Mouse (Mus musculus) adipose tissue, adult 10 weeks (tissue): ENCODE data around the gene Alpk1. TPM values are rescaled to one million over a fixed set of nuclear protein-coding genes. Genes with fewer than 3 reads are reported as not detected.

Experiments used
- polyA plus RNA-seq: library from polyadenylated mRNA; stranded (reverse); fragments of 350-450 nt; fragmentation: Illumina TruSeq; extraction: RNeasy Lipid Tissue Mini Kit (QIAGEN cat#74804); gene quantifications from one replicate; pipeline ENCODE4 v1.2.3, GENCODE M21; 2014; ENCODE audit warnings: low read depth, low replicate concordance

Gene Alpk1
- polyA plus RNA-seq = 5.2 TPM

DNA sequence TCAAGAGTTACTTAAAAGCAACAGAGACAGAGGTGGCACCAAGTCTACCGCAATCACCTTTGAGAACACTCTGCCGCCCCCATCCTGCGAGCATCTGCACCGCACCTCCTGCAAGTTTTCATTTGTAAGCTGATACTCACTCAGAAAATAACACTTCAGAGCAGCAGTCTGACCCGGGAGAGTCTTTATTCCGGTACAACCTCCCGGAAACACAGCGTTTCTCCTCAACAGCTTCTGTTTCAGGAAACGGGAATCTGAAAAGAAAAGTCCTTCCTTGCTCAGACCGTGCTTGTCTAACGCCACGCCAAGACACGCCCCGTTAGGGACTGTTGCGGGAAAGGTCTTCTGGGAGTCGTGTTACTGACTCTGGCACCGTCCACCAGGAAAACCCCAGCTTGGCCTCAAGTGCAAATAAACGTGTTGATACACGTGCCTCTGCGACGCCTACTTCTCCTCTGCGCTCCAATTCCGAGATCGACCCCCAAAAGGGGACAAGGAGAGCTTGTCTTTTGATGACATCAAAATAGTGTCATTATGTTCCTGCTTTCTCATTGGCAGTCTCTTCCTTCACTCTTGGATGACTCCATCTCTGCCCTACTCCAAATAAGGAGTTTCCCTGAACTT lies at the start of gene Alpk1:
Gene Alpk1 (minus strand): TSS at position 507 of the 624 bp plus-strand sequence.

DNA sequence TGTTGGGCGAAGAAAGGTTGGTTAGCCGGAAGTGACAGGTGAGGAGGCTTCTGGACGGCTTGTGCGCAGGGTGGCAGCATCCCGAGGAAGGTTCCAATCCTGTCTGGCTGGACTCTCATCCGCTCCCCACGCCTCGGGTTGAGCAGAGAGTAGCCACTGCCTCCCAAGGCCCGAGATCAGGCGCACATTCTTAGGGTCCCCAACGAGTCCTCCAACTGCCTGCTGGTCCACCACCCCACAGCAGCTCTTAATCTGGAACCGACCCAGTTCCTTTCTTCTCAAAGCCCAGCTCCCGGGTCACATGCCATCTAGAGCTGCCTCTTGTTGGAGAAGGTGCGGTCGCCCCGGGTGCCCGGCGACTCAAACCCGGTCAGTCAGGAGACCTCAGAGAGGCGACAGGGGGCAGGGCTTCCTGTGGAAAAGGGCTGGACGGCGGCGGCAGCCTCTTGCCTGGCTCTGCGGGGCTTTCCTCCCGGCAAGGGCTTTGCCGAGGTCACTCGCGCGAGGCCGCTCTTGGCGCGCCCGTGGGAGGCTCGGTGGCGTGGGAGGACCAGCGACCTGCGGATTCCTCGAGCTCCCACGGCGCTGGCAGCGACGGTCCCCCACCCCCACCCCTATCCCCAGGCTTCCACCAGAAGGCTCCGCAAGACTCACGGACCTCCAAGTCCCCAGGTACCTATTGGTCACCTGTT lies 9.3 kb upstream of the Alpk1 start, which contains the start of gene Tifa:
Gene Tifa (plus strand): TSS at position 306 of the 692 bp plus-strand sequence.

DNA sequence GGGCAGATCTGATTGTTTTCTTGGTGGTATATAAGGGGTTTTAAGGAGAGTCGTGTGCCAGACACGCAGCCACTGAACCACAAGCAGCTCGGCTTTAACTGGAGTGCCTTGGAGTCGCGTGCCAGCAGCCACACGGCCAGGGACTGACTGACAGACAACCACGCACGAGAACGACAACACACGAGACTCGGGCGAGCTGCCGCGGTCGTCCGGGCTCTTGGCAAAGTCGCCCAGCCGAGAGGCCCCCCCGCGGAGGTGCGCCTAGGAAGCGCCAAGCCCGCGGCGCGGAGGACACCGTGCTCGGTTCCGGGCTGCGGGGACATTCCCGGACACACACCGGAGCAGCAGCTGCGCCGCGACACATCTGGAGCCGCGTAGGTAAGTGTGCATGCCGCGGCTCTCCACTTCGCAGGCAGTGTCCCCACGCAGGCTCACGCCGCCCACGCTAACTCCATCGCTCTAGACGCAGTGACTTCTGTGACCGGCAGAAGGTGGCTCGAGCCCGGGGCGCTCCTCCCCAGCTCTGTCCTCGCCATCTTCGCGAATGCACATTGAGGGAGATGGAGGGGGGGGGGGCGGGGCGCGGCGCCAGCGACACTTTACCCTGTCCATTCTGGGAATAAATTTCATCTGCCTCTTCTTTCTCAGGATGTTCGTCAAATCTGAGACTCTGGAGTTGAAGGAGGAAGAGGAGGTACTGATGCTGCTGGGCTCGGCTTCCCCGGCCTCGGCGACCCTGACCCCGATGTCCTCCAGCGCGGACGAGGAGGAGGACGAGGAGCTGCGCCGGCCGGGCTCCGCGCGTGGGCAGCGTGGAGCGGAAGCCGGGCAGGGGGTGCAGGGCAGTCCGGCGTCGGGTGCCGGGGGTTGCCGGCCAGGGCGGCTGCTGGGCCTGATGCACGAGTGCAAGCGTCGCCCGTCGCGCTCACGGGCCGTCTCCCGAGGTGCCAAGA lies 147.0 kb downstream of the Alpk1 start, which contains the start of gene Neurog2:
Gene Neurog2 (plus strand): TSS at position 56 of the 953 bp plus-strand sequence.

Other genes with a start within 250 kb of the Alpk1 start
- 22.9 TPM for gene Larp7, start 227.2 kb downstream of the Alpk1 start, polyA plus RNA-seq
- gene Zgrf1, start 227.0 kb downstream of the Alpk1 start, polyA plus RNA-seq = 2.0 TPM
- not detected for gene Neurog2, start 147.4 kb downstream of the Alpk1 start, polyA plus RNA-seq
- gene Tifa, start 9.3 kb upstream of the Alpk1 start, polyA plus RNA-seq = 9.6 TPM
- gene Ap1ar, start 57.0 kb upstream of the Alpk1 start, polyA plus RNA-seq = 32.1 TPM
- 9.4 TPM for gene Fam241a, start 115.8 kb upstream of the Alpk1 start, polyA plus RNA-seq